Mouse (Mus musculus): ENCODE data around the gene Rftn2. TPM values are rescaled to one million over a fixed set of nuclear protein-coding genes. Genes with fewer than 3 reads are reported as not detected.

The Rftn2 gene
- polyA plus RNA-seq (2014; fragmentation: Nextera tagmentation; extraction: Ambion mirVana): 2.3 and 2.8 TPM in 2 replicates

GRCm38 (mm10) chr1:55226011-55226857 lies at the start of gene Rftn2:
TSS of gene Rftn2 (minus strand) at chr1:55226782.
- Histone ChIP-seq H3K36me3 (ENCODE audit: control insufficient read depth, insufficient read depth, low read length) (no peaks in the 10 kb centered on the region), H3K4me1 (replicated peaks; ENCODE audit: control insufficient read depth, insufficient read depth, low read length) (no peaks in the 10 kb centered on the region), H3K9me3 (ENCODE audit: control insufficient read depth, low read length) (no peaks in the 10 kb centered on the region), H3K4me2 (peak within 1 kb of the TSS; percentile 62), H3K27me3 (replicated peaks; ENCODE audit: control insufficient read depth, insufficient read depth, low read length) (peaks cover 12% of the 10 kb centered on the region), H3K27ac (ENCODE audit: low read depth, low read length) (no peak within 1 kb of the TSS), H3K9ac (ENCODE audit: low read depth, low read length) (peak within 1 kb of the TSS; percentile 38), H3K4me3 (ENCODE audit: low read depth, low read length) (peak within 1 kb of the TSS; percentile 45)
- ATAC-seq (replicated peaks; ENCODE audit: low FRiP score): no peak
- no peak for DNase-seq (ENCODE audit: low spot score)
- 7% methylated on average over 26 of the region's 26 CpGs for WGBS

- Histone ChIP-seq H3K4me1 (replicated peaks; ENCODE audit: control insufficient read depth, insufficient read depth, low read length) (peaks cover 5% of the 10 kb centered on the region), H3K36me3 (ENCODE audit: control insufficient read depth, insufficient read depth, low read length) (no peaks in the 10 kb centered on the region), H3K27ac (ENCODE audit: low read depth, low read length) (no peak overlapping the region), H3K4me3 (ENCODE audit: low read depth, low read length) (no peak overlapping the region), H3K27me3 (replicated peaks; ENCODE audit: control insufficient read depth, insufficient read depth, low read length) (no peaks in the 10 kb centered on the region), H3K9ac (ENCODE audit: low read depth, low read length) (no peak overlapping the region), H3K9me3 (ENCODE audit: control insufficient read depth, low read length) (no peaks in the 10 kb centered on the region), H3K4me2 (no peak overlapping the region)
- WGBS: 60% methylated on average over 2 of the region's 2 CpGs
- no peak for DNase-seq (ENCODE audit: low spot score)
- no peak for ATAC-seq (replicated peaks; ENCODE audit: low FRiP score)
Observed at GRCm38 (mm10) chr1:55265447-55265846, 38.9 kb upstream of the Rftn2 start.

- H3K27ac ChIP-seq (ENCODE audit: low read depth, low read length): no peak overlapping the region
- H3K9ac ChIP-seq (ENCODE audit: low read depth, low read length): no peak overlapping the region
- H3K27me3 ChIP-seq (replicated peaks; ENCODE audit: control insufficient read depth, insufficient read depth, low read length): no peaks in the 10 kb centered on the region
- no peaks in the 10 kb centered on the region for H3K36me3 ChIP-seq (ENCODE audit: control insufficient read depth, insufficient read depth, low read length)
- H3K9me3 ChIP-seq (ENCODE audit: control insufficient read depth, low read length): no peaks in the 10 kb centered on the region
- 12% methylated on average over 2 of the region's 2 CpGs for WGBS
- H3K4me2 ChIP-seq: peak overlapping the region; percentile 33
- H3K4me1 ChIP-seq (replicated peaks; ENCODE audit: control insufficient read depth, insufficient read depth, low read length): peaks cover 5% of the 10 kb centered on the region
- DNase-seq (ENCODE audit: low spot score) (no peak), ATAC-seq (replicated peaks; ENCODE audit: low FRiP score) (peak; percentile 56; the same call in 1 of the 2 replicates)
- H3K4me3 ChIP-seq (ENCODE audit: low read depth, low read length): no peak overlapping the region
Observed at GRCm38 (mm10) chr1:55264385-55264784, 37.8 kb upstream of the Rftn2 start.

- Histone ChIP-seq H3K27me3 (replicated peaks; ENCODE audit: control insufficient read depth, insufficient read depth, low read length) (no peaks in the 10 kb centered on the region), H3K9ac (ENCODE audit: low read depth, low read length) (no peak overlapping the region), H3K4me3 (ENCODE audit: low read depth, low read length) (no peak overlapping the region), H3K4me2 (no peak overlapping the region), H3K9me3 (ENCODE audit: control insufficient read depth, low read length) (no peaks in the 10 kb centered on the region), H3K27ac (ENCODE audit: low read depth, low read length) (no peak overlapping the region), H3K4me1 (replicated peaks; ENCODE audit: control insufficient read depth, insufficient read depth, low read length) (no peaks in the 10 kb centered on the region), H3K36me3 (ENCODE audit: control insufficient read depth, insufficient read depth, low read length) (0 out of 2 replicates have a peak, but pooled peaks cover 2% of the 10 kb centered on the region)
- DNase-seq (ENCODE audit: low spot score): no peak
- ATAC-seq (replicated peaks; ENCODE audit: low FRiP score): no peak
- WGBS: 79% methylated on average over 2 of the region's 2 CpGs
Observed at GRCm38 (mm10) chr1:55246374-55246773, 19.8 kb upstream of the Rftn2 start.

- Histone ChIP-seq H3K4me1 (replicated peaks; ENCODE audit: control insufficient read depth, insufficient read depth, low read length) (peaks cover 8% of the 10 kb centered on the region), H3K9ac (ENCODE audit: low read depth, low read length) (no peak overlapping the region), H3K36me3 (ENCODE audit: control insufficient read depth, insufficient read depth, low read length) (peaks cover 2% of the 10 kb centered on the region; the same call in 1 of the 2 replicates), H3K27me3 (replicated peaks; ENCODE audit: control insufficient read depth, insufficient read depth, low read length) (no peaks in the 10 kb centered on the region), H3K4me2 (peak overlapping the region; percentile 98), H3K9me3 (ENCODE audit: control insufficient read depth, low read length) (no peaks in the 10 kb centered on the region), H3K4me3 (ENCODE audit: low read depth, low read length) (peak overlapping the region; percentile 93), H3K27ac (ENCODE audit: low read depth, low read length) (no peak overlapping the region)
- DNase-seq (ENCODE audit: low spot score) (no peak), ATAC-seq (replicated peaks; ENCODE audit: low FRiP score) (no peak)
- WGBS: 4% methylated on average over 1 of the region's 1 CpGs
Observed at GRCm38 (mm10) chr1:55239237-55239636, 12.7 kb upstream of the Rftn2 start.

GRCm38 (mm10) chr1:55238496-55238895 lies 11.9 kb upstream of the Rftn2 start:
- Histone ChIP-seq H3K9me3 (ENCODE audit: control insufficient read depth, low read length) (no peaks in the 10 kb centered on the region), H3K4me3 (ENCODE audit: low read depth, low read length) (peak overlapping the region; percentile 93), H3K27me3 (replicated peaks; ENCODE audit: control insufficient read depth, insufficient read depth, low read length) (no peaks in the 10 kb centered on the region), H3K9ac (ENCODE audit: low read depth, low read length) (peak overlapping the region; percentile 84), H3K36me3 (ENCODE audit: control insufficient read depth, insufficient read depth, low read length) (peaks cover 2% of the 10 kb centered on the region; the same call in 1 of the 2 replicates), H3K27ac (ENCODE audit: low read depth, low read length) (no peak overlapping the region), H3K4me1 (replicated peaks; ENCODE audit: control insufficient read depth, insufficient read depth, low read length) (peaks cover 8% of the 10 kb centered on the region), H3K4me2 (peak overlapping the region; percentile 98)
- whole genome bisulfite sequencing: 31% methylated on average over 13 of the region's 13 CpGs
- no peak for DNase-seq (ENCODE audit: low spot score)
- ATAC-seq (replicated peaks; ENCODE audit: low FRiP score): no peak

- Histone ChIP-seq H3K36me3 (ENCODE audit: control insufficient read depth, insufficient read depth, low read length) (peaks cover 2% of the 10 kb centered on the region; the same call in 1 of the 2 replicates), H3K9me3 (ENCODE audit: control insufficient read depth, low read length) (no peaks in the 10 kb centered on the region), H3K4me1 (replicated peaks; ENCODE audit: control insufficient read depth, insufficient read depth, low read length) (peaks cover 8% of the 10 kb centered on the region), H3K27me3 (replicated peaks; ENCODE audit: control insufficient read depth, insufficient read depth, low read length) (no peaks in the 10 kb centered on the region), H3K4me2 (peak overlapping the region; percentile 98), H3K27ac (ENCODE audit: low read depth, low read length) (peak overlapping the region; percentile 74), H3K9ac (ENCODE audit: low read depth, low read length) (peak overlapping the region; percentile 84), H3K4me3 (ENCODE audit: low read depth, low read length) (peak overlapping the region; percentile 93)
- ATAC-seq (replicated peaks; ENCODE audit: low FRiP score): peak; percentile 46
- no peak for DNase-seq (ENCODE audit: low spot score)
- WGBS: 0% methylated on average over 23 of the region's 23 CpGs
Observed at GRCm38 (mm10) chr1:55237643-55238161, 11.1 kb upstream of the Rftn2 start.

- Histone ChIP-seq H3K9me3 (ENCODE audit: control insufficient read depth, low read length) (no peaks in the 10 kb centered on the region), H3K4me1 (replicated peaks; ENCODE audit: control insufficient read depth, insufficient read depth, low read length) (peaks cover 8% of the 10 kb centered on the region), H3K9ac (ENCODE audit: low read depth, low read length) (peak within 1 kb of the TSS; percentile 84), H3K27ac (ENCODE audit: low read depth, low read length) (peak within 1 kb of the TSS; percentile 74), H3K4me2 (peak within 1 kb of the TSS; percentile 98), H3K36me3 (ENCODE audit: control insufficient read depth, insufficient read depth, low read length) (no peaks in the 10 kb centered on the region; the same call in 1 of the 2 replicates), H3K4me3 (ENCODE audit: low read depth, low read length) (peak within 1 kb of the TSS; percentile 93), H3K27me3 (replicated peaks; ENCODE audit: control insufficient read depth, insufficient read depth, low read length) (no peaks in the 10 kb centered on the region)
- WGBS: under 1% methylated on average over 82 of the region's 82 CpGs
- DNase-seq (ENCODE audit: low spot score): peak; percentile 94
- ATAC-seq (replicated peaks; ENCODE audit: low FRiP score): peak; percentile 97
Observed at GRCm38 (mm10) chr1:55236890-55237642, 10.5 kb upstream of the Rftn2 start, which contains the start of gene Mars2. TSS of gene Mars2 (plus strand) at chr1:55237177.

Data from liver, embryonic 11.5 days (tissue).